Mouse (Mus musculus): ENCODE data around the gene Ccdc85a.

DNA sequence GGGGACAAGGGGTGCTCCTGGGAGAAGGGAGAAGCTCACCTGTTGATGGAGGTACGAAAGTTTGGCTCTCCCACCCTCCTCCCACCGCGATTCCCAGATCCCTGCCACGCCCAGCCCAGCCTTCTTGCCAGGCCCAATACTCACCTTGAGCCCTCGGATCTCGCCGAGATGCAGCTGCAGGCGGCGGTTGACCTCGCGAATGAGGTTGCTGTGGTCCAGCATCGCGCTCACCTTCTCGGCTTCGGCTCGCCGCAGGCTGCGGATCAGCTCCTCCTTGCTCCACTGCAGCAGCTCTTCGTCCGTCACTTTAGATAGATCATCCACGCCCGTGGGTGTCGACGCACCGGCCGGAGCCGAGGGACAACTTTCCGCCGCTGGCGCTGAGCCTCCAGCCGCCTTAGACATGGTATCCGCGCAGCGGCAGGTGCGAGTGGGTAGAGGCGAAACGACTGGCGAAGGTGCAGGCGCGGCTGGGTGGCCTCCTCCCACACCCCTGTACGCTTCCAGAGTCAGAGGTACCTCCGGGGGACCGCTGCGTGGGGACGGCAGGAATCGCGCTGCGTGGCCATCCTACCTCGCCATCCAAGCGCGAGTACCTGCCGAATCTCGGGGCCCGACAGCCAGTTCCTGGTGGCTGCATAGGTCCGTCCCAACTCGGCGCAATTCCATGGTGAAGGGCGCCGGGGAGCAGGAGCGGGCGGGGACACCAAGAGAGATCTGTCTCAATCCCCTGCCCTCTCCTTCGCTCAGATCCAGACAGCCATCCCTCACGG, 800 bp downstream of the Ccdc85a start:
- no peak for TF ChIP-seq EP300 (IDR thresholded peaks at IDR 0.05; ENCODE audit: insufficient read depth, low read depth, low read length)
- no peak for TF ChIP-seq CTCF (IDR thresholded peaks at IDR 0.05)
- TF ChIP-seq POLR2A (IDR thresholded peaks at IDR 0.05; ENCODE audit: insufficient read depth, low read depth, low read length): peak; percentile 24; the same call in 1 of the 2 replicates
